Mouse (Mus musculus) stomach, adult 2 months (tissue): ENCODE data around the gene Dlg3. TPM values are rescaled to one million over a fixed set of nuclear protein-coding genes. Genes with fewer than 3 reads are reported as not detected.

Source experiments
- polyA plus RNA-seq: library from polyadenylated mRNA; depleted of rRNA; stranded (reverse); fragments of >200 nt; gene quantifications from 2 replicates; pipeline ENCODE4 v1.2.3, GENCODE M21; 2012; rRNA removed

Dlg3 gene
- 3.8 and 4.7 TPM in 2 replicates for polyA plus RNA-seq

DNA sequence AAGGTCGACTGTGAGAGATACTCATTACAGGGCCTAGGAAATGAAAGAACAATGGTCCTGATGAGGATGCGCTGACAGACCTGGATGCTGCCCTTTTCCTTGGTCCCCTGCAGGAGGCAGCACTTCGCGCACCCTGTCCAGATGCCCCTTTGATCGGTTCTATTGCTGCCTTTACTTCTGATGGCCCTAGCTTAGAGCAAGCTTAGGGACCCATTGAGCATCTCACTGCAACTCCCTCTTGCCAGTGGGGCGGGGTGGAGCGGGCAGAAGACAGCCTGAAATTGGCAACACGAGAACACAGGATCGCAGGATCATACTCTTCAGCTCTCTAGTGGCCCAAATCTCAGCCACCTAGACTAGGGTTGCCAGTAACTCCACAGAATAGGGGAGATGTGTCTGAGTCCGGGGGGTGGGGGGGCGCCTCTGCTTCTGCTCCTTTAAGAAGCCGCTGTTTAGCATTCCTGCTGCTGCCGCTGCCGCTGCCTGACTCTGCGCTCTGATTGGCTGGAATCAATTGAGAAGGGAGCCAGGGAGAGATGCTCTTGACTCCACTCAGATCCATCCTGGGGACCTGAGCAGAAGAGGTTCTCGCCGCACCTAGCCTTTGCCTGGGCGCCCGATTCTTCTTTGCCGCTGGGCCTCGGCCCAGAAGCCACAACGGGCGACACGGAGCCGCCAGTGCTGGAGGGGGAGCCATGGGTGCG, at the start of gene Dlg3:
TSS of gene Dlg3 (plus strand) at position 542 of the 704 bp plus-strand sequence.

DNA sequence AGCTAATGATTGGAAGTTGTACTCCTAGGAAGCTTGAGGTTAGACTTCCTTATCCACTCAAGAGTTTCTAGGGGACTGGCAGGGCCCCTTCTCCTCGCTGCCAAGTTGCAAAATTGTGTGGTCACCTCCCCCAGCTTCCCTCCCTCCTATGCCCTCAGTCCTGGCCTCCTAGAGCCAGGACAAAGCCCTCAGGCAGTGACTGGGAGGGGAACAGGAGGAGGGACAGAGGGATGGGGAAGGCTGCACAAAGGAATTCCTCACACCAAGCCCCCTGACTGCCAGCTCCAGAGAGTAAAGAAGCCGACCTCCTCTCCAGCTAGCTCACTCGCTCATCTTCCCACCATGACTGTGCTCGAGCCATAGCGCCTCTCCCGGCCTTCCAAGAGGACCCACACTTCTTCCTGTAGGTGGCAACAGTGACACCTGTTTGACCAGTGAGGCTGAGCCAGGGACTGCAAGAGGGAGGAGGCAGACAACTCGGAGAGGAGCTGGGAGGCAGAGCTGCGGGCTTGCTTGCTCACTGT, 37.8 kb upstream of the Dlg3 start, which contains the start of gene Gdpd2:
TSS of gene Gdpd2 (plus strand) at position 209 of the 524 bp plus-strand sequence.

Other genes with a start within 250 kb of the Dlg3 start
- not detected in 2 replicates for gene Dgat2l6, start 242.9 kb upstream of the Dlg3 start, polyA plus RNA-seq
- gene Awat1, start 195.5 kb upstream of the Dlg3 start, polyA plus RNA-seq, result not detected in 2 replicates
- gene P2ry4, start 172.9 kb upstream of the Dlg3 start, polyA plus RNA-seq, result 0.63 and 0.75 TPM in 2 replicates
- gene Arr3, start 162.2 kb upstream of the Dlg3 start, polyA plus RNA-seq, result not detected in 2 replicates
- 0.10 and 0.36 TPM in 2 replicates for gene Kif4, start 142.0 kb upstream of the Dlg3 start, polyA plus RNA-seq
- gene Pdzd11, start 141.2 kb upstream of the Dlg3 start, polyA plus RNA-seq, result 3.5 and 5.2 TPM in 2 replicates
- gene Gdpd2, start 37.8 kb upstream of the Dlg3 start, polyA plus RNA-seq, result 5.2 and 6.6 TPM in 2 replicates